Mouse (Mus musculus) C2C12 (cell line): ENCODE measurements at regions not wholly inside any gene's neighbourhood (a gene's known extent, or its start where the extent isn't known, plus 50 kb on each side); places are given as distances from the start of the nearest gene placed in this dataset.

Source experiments
- CEBPB ChIP-seq: IDR thresholded peaks from one replicate; pipeline ENCODE4 v1.6.1; 2011; ENCODE audit warnings: low read depth, mild to moderate bottlenecking, control low read depth, moderate library complexity
- CTCF ChIP-seq: IDR thresholded peaks from one replicate; pipeline ENCODE4 v1.5.1; 2011; ENCODE audit not compliant: control insufficient read depth, insufficient read depth, insufficient read length
- FOSL1 ChIP-seq: IDR thresholded peaks from one replicate; pipeline ENCODE4 v1.8.0; 2011; ENCODE audit warnings: mild to moderate bottlenecking, low read length; ENCODE audit not compliant: poor library complexity, insufficient read depth, severe bottlenecking
- MYOG ChIP-seq: IDR thresholded peaks from one replicate; pipeline ENCODE4 v1.6.1; 2011; ENCODE audit not compliant: control insufficient read depth, insufficient read length; ENCODE audit errors: extremely low read depth
- USF1 ChIP-seq: IDR thresholded peaks from one replicate; pipeline ENCODE4 v1.6.1; 2011; ENCODE audit warnings: low read depth, mild to moderate bottlenecking, control low read depth, moderate library complexity

DNA sequence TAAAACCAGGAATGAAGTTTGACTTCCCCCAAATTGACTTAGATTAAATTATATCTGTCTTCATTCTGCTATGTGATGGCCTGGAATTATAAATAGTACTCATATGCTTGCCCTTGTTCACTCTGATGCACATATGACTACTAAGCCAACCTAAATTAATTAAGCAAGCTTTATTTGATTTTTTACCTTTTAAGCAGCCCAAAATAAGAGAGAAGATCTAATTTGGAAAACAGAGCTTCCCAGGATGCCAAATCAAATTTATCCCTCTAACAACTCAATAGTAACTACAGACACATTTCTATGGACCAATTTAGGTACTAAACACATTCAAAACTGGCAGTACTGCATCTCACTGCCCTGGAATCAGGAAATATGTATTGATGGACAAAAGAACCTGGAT, 342.1 kb upstream of the Slc8a1 start:
- TF ChIP-seq CTCF (no peak), USF1 (no peak), MYOG (no peak), CEBPB (no peak), FOSL1 (no peak)
